11 mouse cellular contexts compared by ENCODE assay signal in genomic region chr16:91305512-91306111, GRCm38 (mm10). TPM values are rescaled to one million over a fixed set of nuclear protein-coding genes. Genes with fewer than 3 reads are reported as not detected.
DNase-seq lines count a peak whose midpoint lies in the region; ATAC-seq lines count a peak whose summit lies in the region.
"Had no signal": no experiment of that assay in that cellular context is flagged by ENCODE, and none has a peak within 500 bp of the region (broad histone marks: within the 10 kb centered on the region; RNA-seq: fewer than 3 reads in every experiment).

No protein-coding gene starts in this region.

- no peak overlapping the region for H3K9ac ChIP-seq in midbrain, embryonic 11.5 days (ENCODE audit: low read length)
- H3K9ac ChIP-seq: heart, embryonic 15.5 days had no signal

- peaks cover 54% of the 10 kb centered on the region for H3K27me3 ChIP-seq in midbrain, embryonic 11.5 days (ENCODE audit: control insufficient read depth, insufficient read depth, low read length)
- peaks cover 100% of the 10 kb centered on the region for H3K27me3 ChIP-seq in midbrain, embryonic 10.5 days (ENCODE audit: low read depth, poor library complexity, severe bottlenecking)
- peaks cover 79% of the 10 kb centered on the region for H3K27me3 ChIP-seq in heart, embryonic 10.5 days (ENCODE audit: insufficient read depth, poor library complexity, severe bottlenecking)

- H3K9me3 ChIP-seq in midbrain, embryonic 11.5 days (ENCODE audit: control insufficient read depth, low read length): no peaks in the 10 kb centered on the region
- H3K9me3 ChIP-seq in midbrain, embryonic 10.5 days (replicated peaks): no peaks in the 10 kb centered on the region
- no peaks in the 10 kb centered on the region for H3K9me3 ChIP-seq in heart, embryonic 10.5 days
- H3K9me3 ChIP-seq: heart, embryonic 15.5 days had no signal

- no peak overlapping the region for H3K4me3 ChIP-seq in midbrain, embryonic 11.5 days (ENCODE audit: low read depth, low read length)
- H3K4me3 ChIP-seq in midbrain, embryonic 10.5 days: no peak overlapping the region
- no peak overlapping the region for H3K4me3 ChIP-seq in heart, embryonic 10.5 days
- H3K4me3 ChIP-seq: heart, embryonic 15.5 days had no signal

- peaks cover 35% of the 10 kb centered on the region for H3K4me1 ChIP-seq in midbrain, embryonic 11.5 days (ENCODE audit: control insufficient read depth, insufficient read depth, low read length)
- H3K4me1 ChIP-seq in midbrain, embryonic 10.5 days: peaks cover 60% of the 10 kb centered on the region
- no peaks in the 10 kb centered on the region for H3K4me1 ChIP-seq in heart, embryonic 10.5 days

- peak overlapping the region; percentile 7; the same call in 1 of the 2 replicates for H3K27ac ChIP-seq in midbrain, embryonic 11.5 days (ENCODE audit: low read depth, low read length)
- H3K27ac ChIP-seq in midbrain, embryonic 10.5 days (replicated peaks): no peak overlapping the region; the same call in 1 of the 2 replicates
- H3K27ac ChIP-seq in heart, embryonic 10.5 days: no peak overlapping the region
- H3K27ac ChIP-seq: heart, embryonic 15.5 days had no signal

- intact Hi-C loops in left cerebral cortex, postnatal 36 days (cut with DNase I): loop anchor here (10.0 kb wide), 1 partner anchor 81 kb away; the partner anchor contains the start of gene Olig2

- DNase-seq in midbrain, embryonic 11.5 days (ENCODE audit: low spot score, missing footprints): no peak
- DNase-seq in midbrain, embryonic 10.5 days (ENCODE audit: low spot score): no peak
- peak; percentile 65 for DNase-seq in layer of hippocampus, adult 11-12 months (ENCODE audit: low spot score)
- peak; percentile 22 to 23 for DNase-seq in left cerebral cortex, postnatal 36 days (ENCODE audit: low spot score in 2 of 2)
- no peak for DNase-seq in heart, embryonic 10.5 days (ENCODE audit: low spot score)
- DNase-seq in adrenal gland, adult (ENCODE audit: inconsistent age in 2 of 2, low spot score in 1 of 2): no peak
- DNase-seq: kidney, adult 18-20 months; lung, adult 2 months had no signal

- 66% methylated on average over 16 of the region's 16 CpGs for WGBS in midbrain, embryonic 11.5 days
- WGBS in midbrain, embryonic 10.5 days: 79% methylated on average over 16 of the region's 16 CpGs
- WGBS in heart, embryonic 10.5 days: 74% methylated on average over 16 of the region's 16 CpGs

- peak; percentile 49; the same call in 1 of the 2 replicates for ATAC-seq in midbrain, embryonic 11.5 days (ENCODE audit: low FRiP score)
- no peak for ATAC-seq in megakaryocyte progenitor cell, adult 5-6 weeks (replicated peaks; ENCODE audit: poor library complexity)

- no peak overlapping the region for H3K4me2 ChIP-seq in midbrain, embryonic 11.5 days
- H3K4me2 ChIP-seq: heart, embryonic 15.5 days had no signal

- H3K36me3 ChIP-seq in midbrain, embryonic 11.5 days (ENCODE audit: control insufficient read depth, insufficient read depth, low read length): no peaks in the 10 kb centered on the region
- H3K36me3 ChIP-seq in midbrain, embryonic 10.5 days: no peaks in the 10 kb centered on the region
- H3K36me3 ChIP-seq in heart, embryonic 10.5 days: no peaks in the 10 kb centered on the region
- H3K36me3 ChIP-seq: heart, embryonic 15.5 days had no signal

RNA-seq across cellular contexts. Expression of gene Olig1, which starts 36.0 kb away (rescaled TPM):
- 2.8 and 3.2 TPM in 2 replicates for polyA plus RNA-seq in midbrain, embryonic 11.5 days (2014; fragmentation: Nextera tagmentation; extraction: Ambion mirVana)
- polyA plus RNA-seq in midbrain, embryonic 10.5 days (2016; fragmentation: Nextera tagmentation; extraction: Ambion mirVana): 8.8 and 9.7 TPM in 2 replicates
- 100 to 1,000 TPM in 1 of 2 experiments, 10 to 100 TPM in 1; 99.3 to 114 TPM for total RNA-seq in left cerebral cortex, postnatal 36 days (2021)
- polyA plus RNA-seq in heart, embryonic 10.5 days (2016; fragmentation: Nextera tagmentation; extraction: Ambion mirVana): 0.10 and 0.21 TPM in 2 replicates
- total RNA-seq in megakaryocyte progenitor cell, adult 5-6 weeks (2015): not detected in 2 replicates
- not detected in 2 replicates for total RNA-seq in megakaryocyte progenitor cell, adult 5-6 weeks (2017)
- total RNA-seq: common myeloid progenitor, adult 5-6 weeks had no signal

Comparison
In these comparisons a context has a peak if more than half of its experiments do, and no peak if none do; other contexts are left out.
1. DNase-seq: peak in layer of hippocampus, adult 11-12 months (single experiment) and left cerebral cortex, postnatal 36 days (2 of 2); none in midbrain, embryonic 11.5 days (single experiment), midbrain, embryonic 10.5 days (single experiment), heart, embryonic 10.5 days (single experiment) and adrenal gland, adult (0 of 2).